Mouse (Mus musculus): ENCODE results near the gene Dnajb3.
"Not testable (repeated sequence)": the region's sequence is repeated elsewhere in the genome, so short reads cannot be mapped to it uniquely, and the experiment has no call there.

Gene Dnajb3

GRCm38 (mm10) chr1:88215466-88216380, 10.1 kb upstream of the Dnajb3 start:
- no peak for DNase-seq (ENCODE audit: low read depth, low spot score)

DNA sequence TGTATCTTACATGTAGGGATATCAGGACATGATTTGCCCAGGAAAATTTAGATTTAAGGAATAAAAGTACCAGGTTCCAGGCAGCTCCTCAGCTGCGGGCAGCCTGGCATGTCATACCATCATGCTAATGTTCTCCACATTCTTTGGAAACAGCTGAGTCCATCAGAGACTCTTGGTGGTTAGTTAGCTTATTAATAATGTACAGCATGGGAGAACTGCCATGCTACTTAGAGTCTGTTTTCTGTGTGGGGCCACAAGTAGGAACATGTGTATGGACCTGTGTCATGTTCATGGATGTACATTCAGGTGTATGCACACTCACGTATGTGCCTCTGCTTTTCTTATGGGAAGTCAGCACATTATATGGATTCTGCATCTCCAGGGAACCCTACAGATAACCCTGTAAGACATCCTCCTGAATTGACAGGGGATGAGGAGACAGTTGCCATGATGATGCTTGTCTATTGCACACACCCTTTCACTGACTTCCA, 8.9 kb upstream of the Dnajb3 start:
- DNase-seq (ENCODE audit: low read depth, low spot score): no peak

DNA sequence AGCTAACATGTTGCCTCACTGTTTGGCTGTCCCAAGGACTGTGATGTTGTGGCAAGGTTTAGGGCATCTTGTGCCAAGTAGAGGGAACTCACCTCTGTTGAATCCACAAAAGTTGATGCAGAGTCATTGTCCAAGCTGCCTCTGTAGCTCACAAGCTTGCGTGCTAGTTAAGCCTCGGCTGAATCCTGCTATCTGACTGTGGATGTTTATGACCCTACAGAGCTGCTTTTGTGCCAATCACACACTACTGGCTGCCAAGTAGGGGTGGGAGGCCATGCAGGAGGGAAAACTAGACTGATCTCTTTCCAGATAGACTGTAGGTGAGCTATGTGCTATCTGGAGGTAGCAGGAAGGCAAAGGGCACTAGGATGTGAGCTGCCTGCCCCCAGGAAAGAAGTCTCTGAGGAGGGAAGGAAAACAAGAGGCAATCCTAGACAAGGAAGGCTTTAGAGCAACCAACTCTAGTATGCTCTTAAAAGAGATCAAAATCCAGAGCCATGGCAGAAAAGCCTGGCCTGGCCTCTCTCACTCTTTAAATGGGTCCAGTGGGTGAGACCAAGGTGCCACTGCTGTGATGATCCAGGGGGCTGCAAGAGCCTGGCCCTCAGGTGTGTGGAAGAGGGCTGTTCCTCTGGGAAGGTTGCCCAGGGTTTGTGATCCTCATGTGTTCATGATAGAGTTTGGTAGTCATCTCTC, 8.3 kb upstream of the Dnajb3 start:
- DNase-seq (ENCODE audit: low read depth, low spot score): no peak

DNA sequence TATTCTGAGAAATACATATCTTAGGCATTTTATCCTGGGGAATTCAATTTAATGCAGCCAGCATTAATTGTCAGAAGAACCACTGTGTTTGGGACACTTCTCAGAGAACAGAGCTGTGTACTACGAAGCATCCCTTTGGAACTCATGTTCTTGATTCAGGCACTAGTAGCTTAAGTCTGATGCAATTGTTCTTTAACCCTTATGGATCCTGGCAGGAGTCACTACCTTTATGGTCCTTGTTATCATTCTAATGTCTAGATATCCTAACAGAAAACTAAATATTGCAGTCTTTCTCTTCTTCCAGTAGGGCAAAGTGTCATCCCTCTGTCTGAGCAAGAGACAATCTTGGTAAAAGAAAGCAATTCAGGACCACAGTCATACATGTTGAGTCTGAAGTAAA, 7.5 kb upstream of the Dnajb3 start:
- no peak for DNase-seq (ENCODE audit: low read depth, low spot score)

DNA sequence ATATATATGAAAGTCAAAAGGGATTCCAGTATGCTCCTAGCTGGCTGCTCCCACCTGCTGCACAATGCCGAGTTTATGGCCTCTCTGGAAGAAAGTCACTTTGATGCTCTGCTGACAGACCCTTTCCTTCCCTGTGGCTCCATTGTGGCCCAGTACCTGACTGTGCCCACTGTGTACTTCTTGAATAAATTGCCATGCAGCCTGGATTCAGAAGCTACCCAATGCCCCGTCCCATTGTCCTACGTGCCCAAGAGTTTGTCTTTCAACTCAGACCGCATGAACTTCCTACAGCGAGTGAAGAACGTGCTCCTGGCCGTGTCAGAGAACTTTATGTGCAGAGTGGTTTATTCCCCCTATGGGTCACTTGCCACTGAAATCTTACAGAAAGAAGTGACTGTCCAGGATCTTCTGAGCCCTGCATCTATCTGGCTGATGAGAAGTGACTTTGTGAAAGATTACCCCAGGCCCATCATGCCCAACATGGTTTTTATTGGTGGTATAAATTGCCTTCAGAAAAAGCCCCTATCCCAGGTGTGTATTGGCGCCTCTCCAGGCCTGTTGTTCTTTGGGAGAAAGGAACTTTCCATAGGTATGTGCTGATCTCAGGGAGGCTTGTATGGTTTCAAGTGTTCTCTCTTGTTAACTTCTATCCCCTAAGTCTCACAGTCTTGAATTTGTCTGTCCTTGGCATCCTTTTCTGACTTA, 6.9 kb upstream of the Dnajb3 start:
- DNase-seq (ENCODE audit: low read depth, low spot score): no peak

DNA sequence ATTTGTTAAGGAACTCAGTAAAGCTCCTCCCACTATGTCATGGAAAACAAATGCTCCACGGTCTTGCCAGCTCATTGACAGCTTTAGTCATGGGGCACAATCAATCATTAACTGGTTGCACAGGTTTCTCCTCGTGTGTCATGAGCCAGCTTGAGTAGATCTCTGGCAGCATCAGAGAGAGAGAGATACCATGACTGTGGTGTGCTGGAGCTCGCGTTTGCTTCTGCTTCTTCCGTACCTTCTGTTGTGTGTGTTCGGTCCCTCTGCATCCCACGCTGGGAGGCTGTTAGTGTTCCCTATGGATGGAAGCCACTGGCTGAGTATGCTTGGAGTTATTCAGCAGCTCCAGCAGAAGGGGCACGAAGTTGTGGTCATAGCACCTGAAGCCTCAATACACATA, 6.2 kb upstream of the Dnajb3 start, which contains the start of gene Ugt1a1:
Ugt1a1 (plus strand) TSS at position 148 of the 400 bp plus-strand sequence.
- DNase-seq (ENCODE audit: low read depth, low spot score): no peak

DNA sequence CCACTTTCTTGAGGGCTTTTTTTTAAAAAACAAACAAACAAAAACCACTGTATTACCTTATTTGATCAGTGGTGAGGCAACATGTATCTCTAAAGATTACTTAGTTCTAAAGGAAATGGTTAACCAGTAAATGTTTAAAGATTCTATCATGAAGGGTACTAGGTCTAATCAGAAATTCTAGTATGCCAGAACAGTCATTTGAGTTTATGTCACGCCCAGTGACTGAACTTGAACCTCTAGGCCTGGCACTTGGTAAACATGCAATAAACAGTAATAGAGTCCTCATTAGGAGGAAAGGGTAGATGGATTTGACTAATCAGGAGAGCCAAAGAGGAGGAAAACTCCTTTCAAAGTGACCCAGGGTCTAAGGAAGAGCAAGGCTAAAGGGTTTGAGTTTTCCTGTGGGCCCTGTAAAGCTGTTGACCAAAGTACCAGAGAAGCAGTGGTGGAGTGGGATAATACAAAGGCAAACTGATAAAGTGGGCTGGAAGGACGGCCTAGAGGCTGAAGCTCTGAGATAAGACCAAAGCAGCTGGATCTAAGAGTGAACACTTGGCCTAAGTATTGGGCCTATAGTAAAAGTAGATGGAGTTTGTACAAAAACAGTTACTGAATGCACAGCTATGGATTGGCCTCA, 1.4 kb upstream of the Dnajb3 start:
- DNase-seq (ENCODE audit: low read depth, low spot score): no peak

GRCm38 (mm10) chr1:88200456-88200855, 5.1 kb downstream of the Dnajb3 start, which contains the start of gene Ugt1a2:
Gene Ugt1a2 (plus strand): TSS chr1:88200601.
- no peak for DNase-seq (ENCODE audit: low read depth, low spot score)

DNA sequence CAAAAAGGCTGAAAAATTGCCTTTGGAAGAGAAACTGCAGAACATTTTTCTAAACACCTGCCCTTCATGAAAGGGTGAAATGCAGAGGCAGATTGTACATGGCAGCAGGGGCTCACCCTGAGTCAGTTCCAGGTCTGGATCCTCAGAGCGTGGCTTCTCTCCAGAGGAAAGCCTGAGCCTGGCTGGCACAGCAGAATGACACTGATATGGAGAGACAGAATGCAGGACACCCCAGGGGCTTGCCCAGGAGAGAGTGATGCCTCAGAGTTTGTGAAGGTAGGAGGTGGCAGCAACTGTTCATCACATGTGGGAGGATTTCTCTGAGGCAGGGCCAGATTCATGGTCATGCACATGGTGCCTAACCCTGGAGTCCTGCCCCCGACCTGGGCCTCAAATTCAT, 5.6 kb downstream of the Dnajb3 start:
- DNase-seq (ENCODE audit: low read depth, low spot score): no peak

GRCm38 (mm10) chr1:88197443-88197842, 8.1 kb downstream of the Dnajb3 start:
- DNase-seq (ENCODE audit: low read depth, low spot score): no peak

- DNase-seq (ENCODE audit: low read depth, low spot score): no peak
Observed at GRCm38 (mm10) chr1:88195687-88196086, 9.9 kb downstream of the Dnajb3 start.

DNA sequence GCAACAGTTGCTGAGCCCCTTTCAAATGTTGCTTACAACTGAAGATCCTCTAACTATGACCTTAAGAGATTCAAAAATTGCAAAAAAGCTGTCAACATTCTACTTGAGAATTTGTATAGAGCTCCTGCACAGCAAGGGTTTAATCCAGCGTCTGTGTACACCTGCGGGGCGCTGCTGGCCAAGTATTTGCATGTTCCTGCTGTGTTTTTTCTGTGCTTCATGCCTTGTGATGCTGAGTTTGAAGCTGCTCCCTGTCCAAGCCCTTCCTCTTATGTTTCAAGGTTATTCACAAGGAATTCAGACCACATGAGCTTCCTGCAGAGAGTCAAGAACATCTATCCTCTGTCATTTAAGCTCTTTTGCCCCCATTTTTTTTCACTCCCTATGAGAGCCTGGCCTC, 13.4 kb downstream of the Dnajb3 start:
- no peak for DNase-seq (ENCODE audit: low read depth, low spot score)

DNA sequence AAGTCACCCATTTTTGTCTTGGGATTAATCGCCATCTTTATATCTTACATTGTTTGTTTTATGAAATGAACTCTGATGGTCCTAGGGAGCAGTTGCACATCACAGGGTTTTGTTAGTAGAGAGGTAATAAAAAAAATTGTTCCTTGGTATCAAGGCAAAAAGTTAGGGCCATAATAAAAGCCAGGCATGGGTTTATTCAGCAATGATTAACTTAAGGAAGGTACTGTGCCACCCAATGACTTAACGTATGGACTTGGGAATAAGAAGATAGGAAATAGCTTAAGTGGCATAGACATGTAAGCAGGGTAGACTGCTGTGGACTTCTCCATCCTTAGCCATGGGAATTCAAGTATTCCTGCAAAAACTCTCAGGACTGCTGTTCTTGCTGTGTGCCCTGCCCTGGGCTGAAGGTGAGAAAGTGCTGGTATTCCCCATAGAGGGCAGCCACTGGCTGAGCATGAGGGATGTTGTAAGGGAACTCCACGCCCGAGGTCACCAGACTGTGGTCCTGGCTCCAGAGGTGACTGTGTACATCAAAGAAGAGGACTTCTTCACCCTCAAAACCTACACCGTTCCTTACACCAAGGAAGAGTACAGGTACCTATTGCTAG, 19.2 kb downstream of the Dnajb3 start:
- DNase-seq (ENCODE audit: low read depth, low spot score): no peak

- no peak for DNase-seq (ENCODE audit: low read depth, low spot score)
Observed at GRCm38 (mm10) chr1:88179657-88180056, 25.9 kb downstream of the Dnajb3 start.

- DNase-seq (ENCODE audit: low read depth, low spot score): not testable (repeated sequence)
Observed at GRCm38 (mm10) chr1:88172190-88172589, 33.4 kb downstream of the Dnajb3 start.

- no peak for DNase-seq (ENCODE audit: low read depth, low spot score)
Observed at GRCm38 (mm10) chr1:88165711-88166110, 39.9 kb downstream of the Dnajb3 start, which contains the start of gene Ugt1a5. Gene Ugt1a5 (plus strand): TSS chr1:88166012.

DNA sequence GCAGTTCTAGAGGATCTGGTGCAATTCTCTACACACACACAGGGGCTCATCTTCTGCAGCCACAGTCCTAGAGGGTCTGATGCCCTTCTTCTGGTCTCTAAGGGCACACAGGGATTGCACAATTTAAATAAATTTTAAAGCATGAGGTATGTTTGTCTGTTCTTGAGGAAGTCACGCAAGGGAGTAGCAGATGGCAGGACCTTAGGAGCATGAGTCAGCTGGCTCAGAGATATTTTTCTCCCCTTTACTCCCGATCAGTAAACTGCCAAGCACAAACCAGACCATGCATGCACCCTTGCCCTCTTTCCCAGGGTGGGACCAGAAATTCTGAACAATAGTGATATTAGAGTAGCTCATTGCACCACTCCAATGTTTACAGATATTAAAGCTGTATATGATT, 47.2 kb downstream of the Dnajb3 start:
- DNase-seq (ENCODE audit: low read depth, low spot score): no peak
